Mouse (Mus musculus) spleen, embryonic (tissue): ENCODE measurements around the gene Ube2d3.
"Not testable (repeated sequence)": the region's sequence is repeated elsewhere in the genome, so short reads cannot be mapped to it uniquely, and the experiment has no call there.

Experiments used
- CTCF ChIA-PET: fragments of 350-600 bp; sonication (Branson Sonifier 250); formaldehyde crosslinking; loops from one replicate; lab custom pipeline; 2022; lab: Charles Lee

Ube2d3 gene

GRCm38 (mm10) chr3:135486351-135486750 is 48.4 kb downstream of the Ube2d3 start:
- CTCF ChIA-PET = interaction anchor here (0.7 kb wide), 2 partner anchors 42 to 122 kb away, joined by 3 to 5 read pairs; no protein-coding TSS in a partner anchor

GRCm38 (mm10) chr3:135487803-135488202 is 49.9 kb downstream of the Ube2d3 start:
- CTCF ChIA-PET = no interaction called here

GRCm38 (mm10) chr3:135489865-135490520 is 52.0 kb downstream of the Ube2d3 start:
- CTCF ChIA-PET = no interaction called here

DNA sequence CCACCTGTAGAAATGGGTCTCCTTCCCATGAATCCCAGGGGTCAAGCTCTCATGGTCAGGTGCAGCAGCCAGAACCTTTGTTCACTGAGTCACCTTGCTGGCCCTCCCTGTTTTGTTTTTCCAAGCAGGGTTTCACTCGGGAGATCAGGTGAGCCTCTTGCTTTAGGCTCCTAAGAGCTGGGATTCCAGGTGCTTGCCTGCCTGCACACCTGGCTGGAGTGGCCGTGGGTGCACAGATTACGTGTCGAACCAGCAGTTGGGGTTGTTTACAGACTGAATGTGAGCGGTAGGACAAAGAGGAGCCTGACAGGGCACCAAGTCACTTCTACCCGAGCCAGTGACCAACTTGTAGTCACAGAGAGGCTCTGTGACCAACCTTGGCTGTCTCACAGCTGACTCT is 53.2 kb downstream of the Ube2d3 start:
- CTCF ChIA-PET = no interaction called here

GRCm38 (mm10) chr3:135493320-135493719 is 55.4 kb downstream of the Ube2d3 start:
- CTCF ChIA-PET = not testable (repeated sequence)

DNA sequence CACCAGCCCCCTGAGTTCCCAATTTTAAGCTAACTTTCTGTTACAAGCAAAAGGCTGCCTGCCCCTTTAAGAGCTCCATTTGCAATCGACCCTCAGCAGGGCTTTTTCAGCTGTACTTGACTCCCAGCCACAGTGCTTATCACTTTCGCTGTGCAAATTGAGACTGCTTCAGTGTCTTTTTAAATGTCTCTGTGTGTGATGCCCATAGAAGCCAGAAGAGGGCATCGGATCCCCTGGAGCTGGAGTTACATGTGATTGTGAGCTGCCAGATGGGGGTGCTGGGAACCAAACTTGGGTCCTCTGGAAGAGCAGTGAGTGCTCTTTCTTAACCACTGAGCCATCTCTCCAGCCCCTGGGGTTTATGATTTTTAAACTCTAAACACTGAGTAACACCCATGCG is 60.0 kb downstream of the Ube2d3 start:
- CTCF ChIA-PET = not testable (repeated sequence)

- CTCF ChIA-PET = no interaction called here
Measured at GRCm38 (mm10) chr3:135498891-135499290, 60.9 kb downstream of the Ube2d3 start.

- CTCF ChIA-PET = no interaction called here
Measured at GRCm38 (mm10) chr3:135503160-135503559, 65.2 kb downstream of the Ube2d3 start.

DNA sequence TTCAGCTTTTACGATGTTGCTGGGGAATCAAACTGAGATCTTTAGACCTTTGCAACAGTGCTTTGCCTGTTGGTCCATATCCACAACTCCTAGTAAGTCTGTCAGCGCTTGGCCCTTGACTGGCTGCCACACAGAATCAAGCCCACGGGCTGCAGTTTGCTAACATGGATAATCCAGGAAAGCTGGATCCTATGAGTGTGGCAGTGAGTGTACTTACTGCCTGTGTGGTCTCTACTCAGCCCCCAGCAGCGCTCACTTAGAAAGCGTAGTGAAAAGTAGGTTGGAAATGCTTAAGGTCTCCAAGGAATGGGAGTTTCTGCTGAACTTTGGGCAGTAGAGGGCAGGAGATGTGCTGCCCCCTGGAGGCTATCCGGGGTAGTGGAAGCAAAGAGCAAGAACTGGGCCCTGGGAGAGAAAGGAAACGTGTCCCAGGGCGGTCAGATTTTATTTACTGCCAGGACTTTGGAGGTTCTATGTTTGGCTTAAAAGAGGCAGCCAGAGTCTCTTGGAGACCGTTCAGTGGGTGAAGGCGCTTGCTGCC is 67.5 kb downstream of the Ube2d3 start:
- CTCF ChIA-PET = interaction anchor here (0.5 to 1.1 kb wide), 5 partner anchors 96 to 261 kb away, joined by 3 to 12 read pairs (median 5); no protein-coding TSS in a partner anchor

DNA sequence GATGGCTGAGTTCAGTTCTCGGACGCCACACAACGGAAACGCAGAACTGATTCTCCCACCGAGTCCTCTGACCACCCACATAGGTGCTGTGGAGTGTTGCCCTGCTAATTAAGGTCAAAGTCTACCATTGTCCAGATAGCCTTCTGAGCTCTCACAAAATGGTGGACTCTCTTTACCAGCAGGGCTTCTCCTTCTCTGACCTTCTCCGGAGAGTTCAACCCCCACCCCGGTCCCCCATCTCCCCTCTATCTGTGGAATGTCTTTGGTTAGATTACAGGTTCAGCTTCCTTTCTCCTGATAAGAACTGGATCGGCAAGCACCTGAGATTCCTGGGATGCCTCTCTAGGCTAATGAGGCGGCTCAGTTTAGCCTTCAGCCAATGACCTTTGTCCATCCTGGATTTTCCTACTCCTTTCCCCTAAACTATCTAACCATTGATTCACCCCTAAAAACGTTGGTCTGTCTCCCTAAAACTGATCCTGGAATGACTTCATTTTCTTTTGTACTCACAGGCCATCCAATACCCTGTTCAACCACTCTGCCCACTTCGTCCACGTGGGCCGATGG is 68.0 kb downstream of the Ube2d3 start:
- CTCF ChIA-PET = interaction anchor here (0.5 to 1.1 kb wide), 2 partner anchors 104 to 260 kb away, joined by 5 to 6 read pairs; no protein-coding TSS in a partner anchor

DNA sequence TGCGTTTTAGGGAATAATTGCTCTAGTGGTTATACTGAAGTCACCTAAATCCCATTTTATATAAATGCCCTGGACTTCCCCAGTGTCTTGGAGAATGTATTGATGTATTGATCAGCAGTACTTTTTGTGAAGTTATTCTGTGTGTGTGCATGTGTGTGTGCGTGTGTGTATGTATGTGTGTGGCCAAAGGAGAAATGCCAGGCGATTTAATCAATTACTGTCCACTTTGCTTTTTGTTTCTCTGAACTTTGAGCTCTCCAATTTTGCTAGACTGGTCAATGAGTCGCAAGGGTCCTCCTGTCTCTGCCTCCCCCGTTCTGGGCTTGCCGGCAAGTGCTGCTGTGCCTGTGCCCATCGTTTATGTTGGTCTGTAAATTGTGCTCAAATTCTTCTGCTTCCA is 69.6 kb downstream of the Ube2d3 start:
- CTCF ChIA-PET = no interaction called here

GRCm38 (mm10) chr3:135508191-135508590 is 70.2 kb downstream of the Ube2d3 start:
- CTCF ChIA-PET = no interaction called here

DNA sequence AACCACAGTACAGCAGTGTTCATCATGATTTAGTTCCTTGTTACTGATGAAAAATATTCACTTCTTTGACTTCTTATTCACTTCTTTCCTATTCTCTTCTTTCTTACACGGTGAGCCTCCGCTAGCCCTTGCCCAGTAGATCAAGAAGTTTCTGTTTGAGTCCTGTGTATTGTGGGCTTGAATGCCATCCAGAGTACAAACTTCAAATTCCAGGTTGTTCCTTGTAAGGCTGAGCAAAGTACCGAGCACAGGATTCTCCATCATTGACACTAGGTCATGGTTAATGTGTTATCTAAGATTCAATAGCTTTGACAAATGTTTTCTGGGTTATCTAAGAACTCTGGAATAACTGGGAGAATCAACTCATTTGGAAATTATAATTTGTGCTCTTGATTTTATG is 72.4 kb downstream of the Ube2d3 start:
- CTCF ChIA-PET = no interaction called here

DNA sequence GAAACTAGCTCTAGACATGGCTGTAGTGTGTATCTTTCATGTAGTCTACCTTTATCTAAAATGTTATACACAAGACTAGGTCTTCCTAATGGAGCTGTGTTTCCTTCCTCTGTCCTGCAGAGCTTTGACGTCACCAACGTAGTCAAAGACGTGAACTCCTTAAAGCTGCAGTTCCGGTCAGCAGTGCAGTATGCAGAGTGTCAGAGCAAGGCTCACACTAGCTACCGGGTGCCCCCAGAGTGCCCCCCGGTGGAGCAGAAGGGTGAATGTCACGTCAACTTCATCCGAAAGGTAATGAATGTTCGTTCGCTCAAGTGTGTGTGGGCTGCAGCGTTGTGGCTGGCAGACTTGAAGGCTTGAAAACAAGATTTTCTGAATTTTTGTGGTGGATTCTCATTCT is 73.7 kb downstream of the Ube2d3 start:
- CTCF ChIA-PET = no interaction called here

DNA sequence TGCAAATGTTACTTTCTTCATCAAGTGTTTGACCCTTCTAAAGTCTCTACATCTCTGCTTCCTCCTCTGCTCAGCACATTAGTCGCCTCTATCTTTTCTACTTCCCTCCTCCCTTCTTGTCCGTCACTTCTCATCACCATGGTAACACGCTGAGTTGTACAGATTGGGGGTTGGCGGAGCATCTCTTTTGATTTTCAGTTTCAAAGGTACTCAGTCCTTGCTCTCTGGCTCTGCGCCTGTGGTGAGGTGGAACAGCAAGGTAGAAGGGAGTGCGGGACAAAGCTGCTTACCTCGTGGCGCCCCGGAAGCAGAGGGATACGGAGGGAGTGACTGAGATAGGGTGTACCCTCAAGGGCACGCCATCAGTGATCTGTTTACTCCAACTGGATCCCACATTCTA is 75.3 kb downstream of the Ube2d3 start:
- CTCF ChIA-PET = no interaction called here

- CTCF ChIA-PET = no interaction called here
Measured at GRCm38 (mm10) chr3:135513800-135514425, 76.0 kb downstream of the Ube2d3 start.

- CTCF ChIA-PET = interaction anchor here (0.7 kb wide), 1 partner anchor 170 kb away, joined by 5 read pairs; no protein-coding TSS in a partner anchor
Measured at GRCm38 (mm10) chr3:135515246-135515645, 77.3 kb downstream of the Ube2d3 start.

- CTCF ChIA-PET = no interaction called here
Measured at GRCm38 (mm10) chr3:135516891-135517290, 78.9 kb downstream of the Ube2d3 start.
